Mouse (Mus musculus): ENCODE results near the gene Tnnc1. TPM values are rescaled to one million over a fixed set of nuclear protein-coding genes. Genes with fewer than 3 reads are reported as not detected.

Gene Tnnc1
- polyA plus RNA-seq, 1 experiment from 2014 or later, result 0.40 TPM

GRCm38 (mm10) chr14:31214684-31215083, 6.6 kb downstream of the Tnnc1 start:
- DNase-seq (ENCODE audit: low spot score, missing footprints) (peak; percentile 33), ATAC-seq (ENCODE audit: low FRiP score) (no peak)
- Histone ChIP-seq H3K4me2 (no peak overlapping the region), H3K4me1 (ENCODE audit: control insufficient read depth, insufficient read depth, low read length) (no peaks in the 10 kb centered on the region), H3K27ac (ENCODE audit: low read depth, low read length) (no peak overlapping the region), H3K9me3 (ENCODE audit: control insufficient read depth, low read length) (no peaks in the 10 kb centered on the region), H3K36me3 (ENCODE audit: control insufficient read depth, insufficient read depth, low read length) (no peaks in the 10 kb centered on the region), H3K27me3 (ENCODE audit: control insufficient read depth, insufficient read depth, low read length) (no peaks in the 10 kb centered on the region), H3K9ac (ENCODE audit: low read length) (no peak overlapping the region), H3K4me3 (ENCODE audit: low read depth, low read length) (no peak overlapping the region)
- 94% methylated on average over 3 of the region's 3 CpGs for WGBS

DNA sequence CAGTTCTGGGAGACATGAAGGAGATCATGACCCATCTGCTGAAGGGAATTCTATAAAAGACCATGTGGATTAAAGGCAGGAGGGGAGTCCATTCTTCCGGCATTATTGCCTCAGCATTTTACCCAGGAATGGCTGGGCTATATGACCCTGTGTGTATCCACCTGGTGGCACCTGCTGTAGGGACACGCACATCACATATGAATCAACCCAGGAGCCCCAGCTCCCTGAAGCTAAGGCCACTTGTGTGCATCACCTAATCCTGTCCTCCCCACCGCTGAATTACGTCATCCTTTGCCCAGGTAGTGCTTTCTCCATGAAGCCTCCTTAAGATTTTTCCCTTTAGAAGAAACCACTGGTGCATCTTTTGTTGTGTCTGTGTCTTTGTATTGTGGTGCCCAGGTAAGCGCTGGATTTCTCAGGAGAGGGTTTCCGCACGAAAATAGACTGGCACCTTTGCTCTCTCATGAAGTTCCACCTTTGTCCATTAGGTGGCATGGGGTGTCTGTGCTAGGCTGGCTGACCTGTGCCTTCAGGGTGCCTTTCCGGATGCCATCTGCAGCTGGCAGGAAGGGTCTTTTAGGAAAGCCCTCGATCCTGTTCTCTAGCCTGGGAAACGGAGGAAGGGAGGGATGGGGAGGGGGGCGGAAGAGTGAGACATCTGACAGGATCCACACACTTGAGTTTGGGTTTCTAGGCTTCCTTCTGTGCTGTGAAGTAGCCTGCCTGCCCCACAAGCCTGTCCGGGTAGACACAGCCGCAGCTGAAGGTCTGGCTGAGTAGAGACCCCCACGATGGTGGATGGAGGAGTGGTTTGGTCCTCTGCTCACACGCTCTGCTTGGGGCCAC, 7.3 kb downstream of the Tnnc1 start:
- Histone ChIP-seq H3K4me1 (ENCODE audit: control insufficient read depth, insufficient read depth, low read length) (no peaks in the 10 kb centered on the region), H3K4me2 (no peak overlapping the region), H3K36me3 (ENCODE audit: control insufficient read depth, insufficient read depth, low read length) (no peaks in the 10 kb centered on the region), H3K27me3 (ENCODE audit: control insufficient read depth, insufficient read depth, low read length) (no peaks in the 10 kb centered on the region), H3K4me3 (ENCODE audit: low read depth, low read length) (no peak overlapping the region), H3K27ac (ENCODE audit: low read depth, low read length) (peak overlapping the region; percentile 8; the same call in 1 of the 2 replicates), H3K9me3 (ENCODE audit: control insufficient read depth, low read length) (no peaks in the 10 kb centered on the region), H3K9ac (ENCODE audit: low read length) (peak overlapping the region; percentile 38)
- 41% methylated on average over 15 of the region's 15 CpGs for WGBS
- ATAC-seq (ENCODE audit: low FRiP score) (peak; percentile 50), DNase-seq (ENCODE audit: low spot score, missing footprints) (peak; percentile 94)

- Histone ChIP-seq H3K36me3 (ENCODE audit: control insufficient read depth, insufficient read depth, low read length) (no peaks in the 10 kb centered on the region), H3K4me1 (ENCODE audit: control insufficient read depth, insufficient read depth, low read length) (no peaks in the 10 kb centered on the region), H3K4me3 (ENCODE audit: low read depth, low read length) (no peak within 1 kb of the TSS), H3K4me2 (no peak within 1 kb of the TSS), H3K9me3 (ENCODE audit: control insufficient read depth, low read length) (no peaks in the 10 kb centered on the region), H3K9ac (ENCODE audit: low read length) (peak within 1 kb of the TSS; percentile 38), H3K27ac (ENCODE audit: low read depth, low read length) (peak within 1 kb of the TSS; percentile 8; the same call in 1 of the 2 replicates), H3K27me3 (ENCODE audit: control insufficient read depth, insufficient read depth, low read length) (no peaks in the 10 kb centered on the region)
- 61% methylated on average over 2 of the region's 2 CpGs for WGBS
- DNase-seq (ENCODE audit: low spot score, missing footprints), result peak; percentile 81
- no peak for ATAC-seq (ENCODE audit: low FRiP score)
Observed at GRCm38 (mm10) chr14:31216846-31217245, 8.7 kb downstream of the Tnnc1 start, which contains the start of gene Nisch. Gene Nisch (minus strand): TSS chr14:31216946.

GRCm38 (mm10) chr14:31217666-31218065, 9.6 kb downstream of the Tnnc1 start, which contains the start of gene Sema3g:
Gene Sema3g (plus strand): TSS chr14:31217860.
- H3K4me1 ChIP-seq (ENCODE audit: control insufficient read depth, insufficient read depth, low read length), result no peaks in the 10 kb centered on the region
- DNase-seq (ENCODE audit: low spot score, missing footprints) (peak; percentile 82), ATAC-seq (ENCODE audit: low FRiP score) (peak; percentile 67; the same call in 1 of the 2 replicates)
- no peaks in the 10 kb centered on the region for H3K9me3 ChIP-seq (ENCODE audit: control insufficient read depth, low read length)
- H3K4me2 ChIP-seq, result no peak within 1 kb of the TSS
- H3K9ac ChIP-seq (ENCODE audit: low read length), result no peak within 1 kb of the TSS
- H3K27me3 ChIP-seq (ENCODE audit: control insufficient read depth, insufficient read depth, low read length), result no peaks in the 10 kb centered on the region
- H3K36me3 ChIP-seq (ENCODE audit: control insufficient read depth, insufficient read depth, low read length), result no peaks in the 10 kb centered on the region
- no peak within 1 kb of the TSS for H3K4me3 ChIP-seq (ENCODE audit: low read depth, low read length)
- H3K27ac ChIP-seq (ENCODE audit: low read depth, low read length), result no peak within 1 kb of the TSS
- 21% methylated on average over 11 of the region's 11 CpGs for WGBS

DNA sequence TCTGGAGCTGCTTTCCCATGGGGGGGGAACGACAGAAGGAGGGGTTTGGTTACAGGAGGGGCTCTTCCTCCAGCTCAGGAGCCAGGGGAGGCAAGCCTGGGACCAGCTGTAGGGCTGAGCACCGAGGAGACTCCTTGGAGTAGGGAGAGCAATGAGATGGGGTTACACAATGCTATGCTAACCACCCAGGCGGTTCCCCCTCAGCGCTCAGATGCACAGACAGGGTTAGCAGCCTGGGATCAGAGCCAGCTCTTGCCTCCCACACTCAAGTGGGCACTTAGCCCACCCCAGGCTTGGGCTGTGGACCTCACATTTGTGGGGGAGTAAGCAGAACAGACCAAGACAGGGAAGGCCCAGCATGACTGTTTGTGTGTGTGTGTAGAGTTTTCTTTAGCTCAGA, 18.9 kb downstream of the Tnnc1 start:
- Histone ChIP-seq H3K36me3 (ENCODE audit: control insufficient read depth, insufficient read depth, low read length) (no peaks in the 10 kb centered on the region), H3K9ac (ENCODE audit: low read length) (no peak overlapping the region), H3K27me3 (ENCODE audit: control insufficient read depth, insufficient read depth, low read length) (no peaks in the 10 kb centered on the region), H3K4me2 (no peak overlapping the region), H3K9me3 (ENCODE audit: control insufficient read depth, low read length) (no peaks in the 10 kb centered on the region), H3K27ac (ENCODE audit: low read depth, low read length) (no peak overlapping the region), H3K4me1 (ENCODE audit: control insufficient read depth, insufficient read depth, low read length) (no peaks in the 10 kb centered on the region), H3K4me3 (ENCODE audit: low read depth, low read length) (no peak overlapping the region)
- ATAC-seq (ENCODE audit: low FRiP score) (no peak), DNase-seq (ENCODE audit: low spot score, missing footprints) (peak; percentile 62)
- 72% methylated on average over 4 of the region's 4 CpGs for WGBS

- Histone ChIP-seq H3K4me1 (ENCODE audit: control insufficient read depth, insufficient read depth, low read length) (no peaks in the 10 kb centered on the region), H3K4me2 (no peak overlapping the region), H3K9me3 (ENCODE audit: control insufficient read depth, low read length) (no peaks in the 10 kb centered on the region), H3K27ac (ENCODE audit: low read depth, low read length) (no peak overlapping the region), H3K9ac (ENCODE audit: low read length) (no peak overlapping the region), H3K36me3 (ENCODE audit: control insufficient read depth, insufficient read depth, low read length) (no peaks in the 10 kb centered on the region), H3K4me3 (ENCODE audit: low read depth, low read length) (no peak overlapping the region), H3K27me3 (ENCODE audit: control insufficient read depth, insufficient read depth, low read length) (no peaks in the 10 kb centered on the region)
- no peak for ATAC-seq (ENCODE audit: low FRiP score)
- peak; percentile 19 for DNase-seq (ENCODE audit: low spot score, missing footprints)
- WGBS, result 79% methylated on average over 6 of the region's 6 CpGs
Observed at GRCm38 (mm10) chr14:31228234-31228633, 20.1 kb downstream of the Tnnc1 start.

- 72% methylated on average over 8 of the region's 8 CpGs for WGBS
- Histone ChIP-seq H3K9me3 (ENCODE audit: control insufficient read depth, low read length) (no peaks in the 10 kb centered on the region), H3K4me3 (ENCODE audit: low read depth, low read length) (no peak overlapping the region), H3K27me3 (ENCODE audit: control insufficient read depth, insufficient read depth, low read length) (no peaks in the 10 kb centered on the region), H3K4me1 (ENCODE audit: control insufficient read depth, insufficient read depth, low read length) (no peaks in the 10 kb centered on the region), H3K4me2 (no peak overlapping the region), H3K36me3 (ENCODE audit: control insufficient read depth, insufficient read depth, low read length) (no peaks in the 10 kb centered on the region), H3K9ac (ENCODE audit: low read length) (no peak overlapping the region), H3K27ac (ENCODE audit: low read depth, low read length) (no peak overlapping the region)
- ATAC-seq (ENCODE audit: low FRiP score) (no peak), DNase-seq (ENCODE audit: low spot score, missing footprints) (peak; percentile 14)
Observed at GRCm38 (mm10) chr14:31230442-31230841, 22.3 kb downstream of the Tnnc1 start.

GRCm38 (mm10) chr14:31232404-31233069, 24.4 kb downstream of the Tnnc1 start:
- no peak overlapping the region for H3K27ac ChIP-seq (ENCODE audit: low read depth, low read length)
- H3K9ac ChIP-seq (ENCODE audit: low read length), result no peak overlapping the region
- no peaks in the 10 kb centered on the region for H3K27me3 ChIP-seq (ENCODE audit: control insufficient read depth, insufficient read depth, low read length)
- ATAC-seq (ENCODE audit: low FRiP score) (no peak), DNase-seq (ENCODE audit: low spot score, missing footprints) (no peak)
- H3K9me3 ChIP-seq (ENCODE audit: control insufficient read depth, low read length), result no peaks in the 10 kb centered on the region
- no peaks in the 10 kb centered on the region for H3K4me1 ChIP-seq (ENCODE audit: control insufficient read depth, insufficient read depth, low read length)
- WGBS, result 84% methylated on average over 13 of the region's 13 CpGs
- H3K4me2 ChIP-seq, result no peak overlapping the region
- H3K4me3 ChIP-seq (ENCODE audit: low read depth, low read length), result no peak overlapping the region
- H3K36me3 ChIP-seq (ENCODE audit: control insufficient read depth, insufficient read depth, low read length), result no peaks in the 10 kb centered on the region
